Mouse (Mus musculus) cerebellum, adult 2 months (tissue): ENCODE results near the gene Triobp.

Experiments
- CTCF ChIP-seq: fragments of 200-500 bp; IDR thresholded peaks from 2 replicates; pipeline ENCODE4 v1.5.1; 2011; ENCODE audit warnings: low read depth, mild to moderate bottlenecking, control low read depth, low read length, moderate library complexity, borderline replicate concordance; ENCODE audit not compliant: insufficient read depth
- POLR2A ChIP-seq: fragments of 200-500 bp; IDR thresholded peaks from 2 replicates; pipeline ENCODE4 v1.6.1; 2011; ENCODE audit warnings: low read length, control low read depth, borderline replicate concordance; ENCODE audit not compliant: insufficient read depth

GRCm38 (mm10) chr15:78927021-78927787, 20.3 kb upstream of the Triobp start:
- TF ChIP-seq CTCF (no peak), POLR2A (no peak)
